Mouse (Mus musculus) heart, embryonic 14.5 days (tissue): ENCODE data around the gene Trmt10c. TPM values are rescaled to one million over a fixed set of nuclear protein-coding genes. Genes with fewer than 3 reads are reported as not detected.
A peak's percentile ranks its signal among the peaks of the same experiment; 100 is the strongest.
"Not testable (repeated sequence)": the region's sequence is repeated elsewhere in the genome, so short reads cannot be mapped to it uniquely, and the experiment has no call there.

Experiments used
- ATAC-seq: fragments of 200-750 bp; cut with Nextera tagmentation; 2 replicates; pipeline ENCODE4 v1.8.0; 2017; ENCODE audit warnings: low read depth, moderate TSS enrichment; ENCODE audit not compliant: insufficient number of reproducible peaks, insufficient read depth, low FRiP score
- H3K27ac ChIP-seq, 2 experiments: fragments of 200-500 bp in 1 of 2; fragments of 300-500 bp in 1 of 2; sonication (generic) in 1 of 2; replicated peaks in 1 of 2; 2 replicates each; pipeline ENCODE4 v1.5.1; 2012 to 2014; ENCODE audit warnings: low read depth in 2 of 2, low read length in 2 of 2, control low read depth in 1 of 2, mild to moderate bottlenecking in 1 of 2, mixed read lengths in 1 of 2; ENCODE audit not compliant: control insufficient read depth in 1 of 2, insufficient read depth in 1 of 2
- H3K27me3 ChIP-seq: fragments of 300-500 bp; sonication (generic); 2 replicates; pipeline ENCODE4 v1.6.1; 2014; ENCODE audit warnings: mild to moderate bottlenecking, low read length, control low read depth; ENCODE audit not compliant: control insufficient read depth, insufficient read depth
- H3K36me3 ChIP-seq: fragments of 300-500 bp; sonication (generic); 2 replicates; pipeline ENCODE4 v1.6.1; 2014; ENCODE audit warnings: mild to moderate bottlenecking, control low read depth, low read length, mixed read lengths; ENCODE audit not compliant: control insufficient read depth, insufficient read depth
- H3K4me1 ChIP-seq, 2 experiments: fragments of 200-500 bp in 1 of 2; fragments of 300-500 bp in 1 of 2; sonication (generic) in 1 of 2; 2 replicates each; pipeline ENCODE4 v1.6.1; 2012 to 2014; ENCODE audit warnings: low read length in 2 of 2, control low read depth in 1 of 2, mixed read lengths in 1 of 2; ENCODE audit not compliant: control insufficient read depth in 2 of 2, insufficient read depth in 2 of 2
- H3K4me2 ChIP-seq: fragments of 300-500 bp; sonication (generic); 2 replicates; pipeline ENCODE4 v1.6.1; 2014; ENCODE audit warnings: mild to moderate bottlenecking, low read length
- H3K4me3 ChIP-seq, 2 experiments: fragments of 200-500 bp in 1 of 2; fragments of 300-500 bp in 1 of 2; sonication (generic) in 1 of 2; 2 replicates each; pipeline ENCODE4 v1.5.1; 2012 to 2014; ENCODE audit warnings: low read length in 2 of 2, mild to moderate bottlenecking in 2 of 2, control low read depth in 1 of 2, low read depth in 1 of 2, moderate library complexity in 1 of 2; ENCODE audit not compliant: control insufficient read depth in 1 of 2, insufficient read depth in 1 of 2
- H3K9ac ChIP-seq: fragments of 300-500 bp; sonication (generic); 2 replicates; pipeline ENCODE4 v1.6.1; 2014; ENCODE audit warnings: mild to moderate bottlenecking, low read length
- H3K9me3 ChIP-seq: fragments of 300-500 bp; sonication (generic); 2 replicates; pipeline ENCODE4 v1.6.1; 2016; ENCODE audit warnings: low read length, control low read depth; ENCODE audit not compliant: control insufficient read depth
- WGBS: fragments of 180-500 bp; shearing (Covaris S2); extraction: QIAGEN DNeasy Blood & Tissue Kit; methylation state at CpG from one replicate; pipeline ENCODE4 v1.1.7; 2014; 5-methylcytosine and 5-hydroxymethylcytosine counted together
- polyA plus RNA-seq: library from polyadenylated mRNA; unstranded; fragments of >200 nt; fragmentation: Nextera tagmentation; extraction: Ambion mirVana; gene quantifications from 2 replicates; pipeline ENCODE4 v1.2.1, GENCODE M21; 2014

The Trmt10c gene
- polyA plus RNA-seq, 1 experiment from 2014 or later: 21.1 TPM

DNA sequence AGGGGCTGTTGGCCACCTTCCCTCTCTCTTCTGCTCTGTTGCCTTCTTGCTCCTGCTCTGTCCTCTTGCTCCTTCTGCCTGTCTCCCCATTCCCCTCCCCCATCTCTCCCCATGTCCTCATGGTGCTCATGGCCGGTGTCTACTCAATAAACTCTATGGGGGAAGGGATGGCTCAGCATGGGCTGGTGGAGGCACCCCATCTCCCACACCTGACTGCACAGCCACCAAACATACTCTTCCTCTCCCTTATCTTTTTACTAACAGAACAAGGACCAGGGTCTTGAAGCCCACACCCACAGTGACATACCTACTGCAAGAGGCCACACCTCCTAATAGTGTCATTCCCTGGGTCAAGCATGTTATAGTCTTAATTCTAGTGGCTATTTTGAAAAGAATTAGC lies 36.5 kb upstream of the Trmt10c start:
- H3K4me3 ChIP-seq: no peak overlapping the region
- H3K27me3 ChIP-seq: no peaks in the 10 kb centered on the region
- no peaks in the 10 kb centered on the region for H3K9me3 ChIP-seq
- no peak overlapping the region for H3K27ac ChIP-seq
- no peak for ATAC-seq
- 100% methylated on average over 1 of the region's 1 CpGs for WGBS
- H3K4me1 ChIP-seq: peaks cover 2 to 9% of the 10 kb centered on the region in 2 experiments; a peak in 3 of 4 replicates
- no peak overlapping the region for H3K9ac ChIP-seq
- H3K36me3 ChIP-seq: no peaks in the 10 kb centered on the region
- H3K4me2 ChIP-seq: no peak overlapping the region

GRCm38 (mm10) chr16:56073150-56073549 lies 35.5 kb upstream of the Trmt10c start:
- not testable (repeated sequence) for H3K27me3 ChIP-seq, H3K36me3 ChIP-seq, H3K4me1 ChIP-seq, ATAC-seq, H3K4me3 ChIP-seq, H3K4me2 ChIP-seq, H3K9me3 ChIP-seq, H3K9ac ChIP-seq, H3K27ac ChIP-seq
- 82% methylated on average over 6 of the region's 6 CpGs for WGBS

DNA sequence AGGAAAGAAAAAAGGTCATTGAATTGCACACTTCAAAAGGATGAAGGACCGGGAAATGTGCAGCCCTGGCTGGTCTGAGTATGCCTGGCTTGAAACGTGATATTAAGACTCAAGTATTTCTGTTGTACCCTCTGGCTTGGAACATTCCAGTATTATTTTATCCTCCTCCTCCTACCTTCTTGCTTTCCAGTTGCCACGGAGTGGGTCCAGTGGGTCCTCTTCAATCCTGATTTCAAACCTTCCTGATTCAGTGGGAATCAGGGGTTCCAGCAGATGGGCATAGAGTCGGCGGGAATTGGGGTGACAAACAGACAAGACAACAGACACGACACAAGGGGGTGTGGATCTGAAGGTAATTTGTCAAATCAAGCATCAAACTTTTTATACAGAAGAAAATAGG lies 34.9 kb upstream of the Trmt10c start:
- ATAC-seq: no peak
- H3K4me2 ChIP-seq: no peak overlapping the region
- peaks cover 2 to 9% of the 10 kb centered on the region in 2 experiments; a peak in 3 of 4 replicates for H3K4me1 ChIP-seq
- no peaks in the 10 kb centered on the region for H3K27me3 ChIP-seq
- no peak overlapping the region for H3K27ac ChIP-seq
- 73% methylated on average over 6 of the region's 6 CpGs for WGBS
- H3K4me3 ChIP-seq: no peak overlapping the region
- H3K36me3 ChIP-seq: no peaks in the 10 kb centered on the region
- no peaks in the 10 kb centered on the region for H3K9me3 ChIP-seq
- H3K9ac ChIP-seq: no peak overlapping the region

DNA sequence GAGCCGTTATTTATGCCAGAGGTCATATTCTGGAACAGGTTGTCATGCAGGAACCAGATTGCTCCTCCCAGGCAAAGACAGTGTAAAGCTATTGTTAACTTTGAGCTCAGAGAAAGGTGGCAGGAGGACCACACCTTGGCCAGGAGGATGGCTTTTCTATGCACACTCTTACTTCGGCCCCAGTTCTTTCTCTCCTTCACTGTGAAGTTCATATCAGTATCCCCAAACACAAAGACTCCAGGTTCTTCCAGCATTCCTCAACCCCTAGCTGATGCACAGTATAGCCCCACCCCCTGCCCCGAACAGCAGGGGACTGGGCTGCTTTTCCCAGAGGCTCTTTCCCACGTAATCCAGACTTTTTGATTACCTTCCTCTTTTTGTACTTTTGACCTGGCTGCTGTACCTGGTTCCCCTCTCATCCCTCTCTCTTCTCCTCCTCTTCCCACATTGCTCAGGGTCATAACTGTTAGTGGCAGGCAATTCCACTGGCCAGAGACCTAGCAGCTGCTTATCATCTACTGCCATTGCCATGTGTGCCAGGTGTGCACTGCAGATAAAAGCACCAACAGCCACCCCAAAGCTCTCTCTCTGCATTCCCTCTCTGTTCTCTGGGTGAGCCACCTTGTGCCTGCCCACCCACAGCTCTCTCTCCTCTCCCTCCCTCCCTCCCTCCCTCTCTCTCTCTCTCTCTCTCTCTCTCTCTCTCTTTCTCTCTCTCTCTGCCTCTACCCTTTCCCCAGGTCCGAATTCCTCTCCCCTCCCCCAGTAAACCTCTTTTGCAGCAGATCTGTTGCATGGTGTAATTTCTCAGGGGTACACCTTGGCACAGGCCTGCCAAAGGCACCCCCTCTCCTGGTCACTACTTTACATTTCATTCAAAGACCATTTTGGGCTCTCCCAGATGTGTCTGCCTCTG lies 34.0 kb upstream of the Trmt10c start:
- Histone ChIP-seq H3K36me3 (no peaks in the 10 kb centered on the region), H3K9ac (0 out of 2 replicates have a peak overlapping the region, but pooled peaks have one; percentile 1), H3K27me3 (no peaks in the 10 kb centered on the region), H3K9me3 (no peaks in the 10 kb centered on the region), H3K4me3 (no peak overlapping the region), H3K27ac (no peak overlapping the region), H3K4me1 (peaks cover 2 to 5% of the 10 kb centered on the region in 2 experiments; a peak in 3 of 4 replicates), H3K4me2 (no peak overlapping the region)
- 36% methylated on average over 5 of the region's 5 CpGs for WGBS
- ATAC-seq: no peak

GRCm38 (mm10) chr16:56068523-56069070 lies 31.0 kb upstream of the Trmt10c start:
- no peaks in the 10 kb centered on the region for H3K27me3 ChIP-seq
- ATAC-seq: no peak
- no peak overlapping the region for H3K4me3 ChIP-seq
- H3K9ac ChIP-seq: no peak overlapping the region
- no peak overlapping the region for H3K4me2 ChIP-seq
- H3K4me1 ChIP-seq: no peaks in the 10 kb centered on the region
- H3K36me3 ChIP-seq: no peaks in the 10 kb centered on the region
- H3K27ac ChIP-seq: no peak overlapping the region
- H3K9me3 ChIP-seq: no peaks in the 10 kb centered on the region
- WGBS: 73% methylated on average over 6 of the region's 6 CpGs

GRCm38 (mm10) chr16:56066113-56066512 lies 28.5 kb upstream of the Trmt10c start:
- no peaks in the 10 kb centered on the region for H3K4me1 ChIP-seq
- no peaks in the 10 kb centered on the region for H3K9me3 ChIP-seq
- no peak overlapping the region for H3K4me2 ChIP-seq
- H3K27ac ChIP-seq: no peak overlapping the region
- 44% methylated on average over 8 of the region's 8 CpGs for WGBS
- ATAC-seq: no peak
- H3K36me3 ChIP-seq: no peaks in the 10 kb centered on the region
- H3K4me3 ChIP-seq: no peak overlapping the region
- no peak overlapping the region for H3K9ac ChIP-seq
- no peaks in the 10 kb centered on the region for H3K27me3 ChIP-seq

GRCm38 (mm10) chr16:56064334-56064990 lies 26.8 kb upstream of the Trmt10c start:
- H3K4me1 ChIP-seq: no peaks in the 10 kb centered on the region
- WGBS: 11% methylated on average over 20 of the region's 20 CpGs
- H3K4me2 ChIP-seq: peak overlapping the region; percentile 66
- no peaks in the 10 kb centered on the region for H3K27me3 ChIP-seq
- H3K9ac ChIP-seq: peak overlapping the region; percentile 71
- H3K36me3 ChIP-seq: no peaks in the 10 kb centered on the region
- H3K27ac ChIP-seq: 0 out of 4 replicates have a peak overlapping the region, but pooled peaks of 1 of the 2 experiments have one; percentile 24
- peak; percentile 76; the same call in 1 of the 2 replicates for ATAC-seq
- peak overlapping the region; percentile 52 to 53 for H3K4me3 ChIP-seq
- no peaks in the 10 kb centered on the region for H3K9me3 ChIP-seq
